Comparison of ENCODE assay signal across 10 mouse cellular contexts in the genomic region with DNA sequence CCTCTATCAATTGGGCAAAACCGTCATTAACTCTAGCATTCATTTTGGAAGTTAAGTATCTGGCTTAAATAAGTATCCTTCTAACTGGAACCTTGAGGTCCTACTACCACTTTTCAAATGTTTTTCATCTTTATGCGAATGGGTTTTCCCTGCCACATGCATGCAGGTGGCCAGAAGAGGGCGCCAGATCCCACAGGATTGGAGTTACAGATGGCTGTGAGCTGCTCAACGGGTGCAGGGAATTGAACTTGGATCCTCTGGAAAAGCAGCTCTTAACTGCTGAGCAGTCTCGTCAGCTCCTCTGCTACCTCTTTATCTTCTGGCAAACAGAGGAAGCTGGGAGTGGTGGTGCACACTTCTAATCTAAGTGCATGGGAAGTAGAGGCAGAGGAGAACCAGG. TPM values are rescaled to one million over a fixed set of nuclear protein-coding genes. Genes with fewer than 3 reads are reported as not detected.
DNase-seq lines count a peak whose midpoint lies in the region; ATAC-seq and TF ChIP-seq lines count a peak whose summit lies in the region.
"Had no signal": no experiment of that assay in that cellular context is flagged by ENCODE, and none has a peak within 500 bp of the region (broad histone marks: within the 10 kb centered on the region; RNA-seq: fewer than 3 reads in every experiment).

No protein-coding gene starts in this region.

- no peak overlapping the region for H3K27ac ChIP-seq in liver, adult 2 months (replicated peaks; ENCODE audit: insufficient read depth, low read depth, low read length)
- no peak overlapping the region for H3K27ac ChIP-seq in liver, embryonic 12.5 days
- H3K27ac ChIP-seq in testis, adult 2 months (ENCODE audit: control insufficient read depth, insufficient read depth, low read depth, low read length) = no peak overlapping the region
- H3K27ac ChIP-seq: forebrain, embryonic 15.5 days; liver, embryonic 13.5 days had no signal

- ATAC-seq in liver, embryonic 12.5 days = no peak
- ATAC-seq in erythroid progenitor cell, adult 5-6 weeks (replicated peaks; ENCODE audit: low FRiP score, poor library complexity, severe bottlenecking) = peak; percentile 76
- ATAC-seq: forebrain, embryonic 15.5 days had no signal

- TF ChIP-seq POLR2A in liver, adult 2 months (IDR thresholded peaks at IDR 0.05; ENCODE audit: extremely low read depth, insufficient read depth, low read length) = no peak
- TF ChIP-seq POLR2A in testis, adult 2 months (IDR thresholded peaks at IDR 0.05; ENCODE audit: control insufficient read depth, low read depth, low read length) = no peak

- H3K9ac ChIP-seq in liver, adult 2 months (ENCODE audit: low read depth, low read length) = no peak overlapping the region
- no peak overlapping the region for H3K9ac ChIP-seq in liver, embryonic 12.5 days
- H3K9ac ChIP-seq: forebrain, embryonic 15.5 days; liver, embryonic 13.5 days had no signal

- peak; percentile 70 for DNase-seq in adrenal gland, postnatal 14 days
- DNase-seq in adrenal gland, postnatal 4 days (ENCODE audit: low spot score in 2 of 2) = no peak
- peak; percentile 20 for DNase-seq in liver, adult 2 months (ENCODE audit: extremely low read depth, low read depth, low spot score)
- no peak for DNase-seq in right cerebral cortex, adult 2 months (ENCODE audit: low spot score in 2 of 2)
- no peak for DNase-seq in right cerebral cortex, postnatal 10 days (ENCODE audit: low spot score in 2 of 2)
- DNase-seq: liver, embryonic 13.5 days had no signal

- no peaks in the 10 kb centered on the region for H3K36me3 ChIP-seq in liver, adult 2 months (ENCODE audit: control insufficient read depth, insufficient read depth, low read length)
- H3K36me3 ChIP-seq in liver, embryonic 12.5 days = no peaks in the 10 kb centered on the region
- no peaks in the 10 kb centered on the region for H3K36me3 ChIP-seq in testis, adult 2 months (ENCODE audit: control insufficient read depth, insufficient read depth, low read length)
- H3K36me3 ChIP-seq: forebrain, embryonic 15.5 days; liver, embryonic 13.5 days had no signal

- 65% methylated on average over 5 of the region's 5 CpGs for WGBS in liver, adult 2 months
- 34% methylated on average over 5 of the region's 5 CpGs for WGBS in liver, embryonic 12.5 days (ENCODE audit: insufficient replicate concordance)

- no peak overlapping the region for H3K4me2 ChIP-seq in liver, embryonic 12.5 days
- H3K4me2 ChIP-seq: forebrain, embryonic 15.5 days; liver, embryonic 13.5 days had no signal

- no peaks in the 10 kb centered on the region for H3K27me3 ChIP-seq in liver, adult 2 months (ENCODE audit: control insufficient read depth, insufficient read depth, low read length)
- no peaks in the 10 kb centered on the region for H3K27me3 ChIP-seq in liver, embryonic 12.5 days (replicated peaks)
- H3K27me3 ChIP-seq in testis, adult 2 months (ENCODE audit: control insufficient read depth, insufficient read depth, low read length) = no peaks in the 10 kb centered on the region
- H3K27me3 ChIP-seq: forebrain, embryonic 15.5 days; liver, embryonic 13.5 days had no signal

- H3K79me2 ChIP-seq in liver, adult 2 months (ENCODE audit: control insufficient read depth, insufficient read depth, low read length) = no peaks in the 10 kb centered on the region

- H3K4me1 ChIP-seq in liver, adult 2 months (ENCODE audit: control insufficient read depth, insufficient read depth, low read length) = no peaks in the 10 kb centered on the region; the same call in 1 of the 2 replicates
- H3K4me1 ChIP-seq in liver, embryonic 12.5 days = peaks cover 8% of the 10 kb centered on the region
- H3K4me1 ChIP-seq in testis, adult 2 months (ENCODE audit: control insufficient read depth, insufficient read depth, low read length) = peaks cover 3% of the 10 kb centered on the region
- H3K4me1 ChIP-seq: forebrain, embryonic 15.5 days had no signal

- H3K4me3 ChIP-seq in liver, adult 2 months (ENCODE audit: insufficient read depth, low read depth, low read length) = no peak overlapping the region
- no peak overlapping the region for H3K4me3 ChIP-seq in liver, embryonic 12.5 days
- no peak overlapping the region for H3K4me3 ChIP-seq in testis, adult 2 months (ENCODE audit: control insufficient read depth, low read depth, low read length)
- H3K4me3 ChIP-seq: forebrain, embryonic 15.5 days; liver, embryonic 13.5 days had no signal

- TF ChIP-seq CTCF in liver, adult 2 months (IDR thresholded peaks at IDR 0.05; ENCODE audit: low read depth, low read length) = peak; percentile 83
- peak; percentile 74; the same call in 1 of the 2 replicates for TF ChIP-seq CTCF in testis, adult 2 months (IDR thresholded peaks at IDR 0.05; ENCODE audit: control insufficient read depth, insufficient read depth, insufficient replicate concordance, low read depth, low read length)

- no peaks in the 10 kb centered on the region for H3K9me3 ChIP-seq in liver, embryonic 12.5 days (replicated peaks)
- H3K9me3 ChIP-seq: forebrain, embryonic 15.5 days; liver, embryonic 13.5 days had no signal

RNA-seq across cellular contexts. Expression of gene Rnf26, which starts 5.7 kb away (rescaled TPM):
- 27.5 and 31.8 TPM in 2 replicates for total RNA-seq in adrenal gland, postnatal 14 days (2021)
- 10 to 100 TPM; 42.5 to 45.8 TPM for total RNA-seq in adrenal gland, postnatal 4 days (2021)
- 3.1 and 5.0 TPM in 2 replicates for total RNA-seq in liver, adult 2 months (2014; rRNA removed)
- 16.7 and 19.0 TPM in 2 replicates for polyA plus RNA-seq in liver, adult 2 months (2012; rRNA removed)
- 57.6 and 58.7 TPM in 2 replicates for polyA plus RNA-seq in liver, embryonic 12.5 days (2016; fragmentation: Nextera tagmentation; extraction: Ambion mirVana)
- 83.4 and 94.4 TPM in 2 replicates for total RNA-seq in erythroid progenitor cell, adult 5-6 weeks (2015; ENCODE audit: low replicate concordance)
- total RNA-seq in erythroid progenitor cell, adult 5-6 weeks (2017; ENCODE audit: low replicate concordance) = 43.9 and 53.3 TPM in 2 replicates
- 37.5 and 38.3 TPM in 2 replicates for polyA plus RNA-seq in testis, adult 2 months (2012; rRNA removed)

RNA-seq across cellular contexts. Expression of gene Gm49380, which starts 5.7 kb away (rescaled TPM):
- total RNA-seq in adrenal gland, postnatal 14 days (2021) = 0.15 and 0.52 TPM in 2 replicates
- total RNA-seq in adrenal gland, postnatal 4 days (2021) = under 1 TPM; 0.11 to 0.51 TPM
- 0.09 TPM in 1 of 2 replicates, not detected in the other for total RNA-seq in liver, adult 2 months (2014; rRNA removed)
- polyA plus RNA-seq in liver, adult 2 months (2012; rRNA removed) = not detected in 2 replicates
- not detected in 2 replicates for polyA plus RNA-seq in liver, embryonic 12.5 days (2016; fragmentation: Nextera tagmentation; extraction: Ambion mirVana)
- not detected in 2 replicates for total RNA-seq in erythroid progenitor cell, adult 5-6 weeks (2015; ENCODE audit: low replicate concordance)
- 1.4 TPM in 1 of 2 replicates, not detected in the other for total RNA-seq in erythroid progenitor cell, adult 5-6 weeks (2017; ENCODE audit: low replicate concordance)
- polyA plus RNA-seq in testis, adult 2 months (2012; rRNA removed) = 1.2 and 1.6 TPM in 2 replicates
- polyA plus RNA-seq: liver, embryonic 13.5 days had no signal

RNA-seq across cellular contexts. Expression of gene C1qtnf5, which starts 12.0 kb away (rescaled TPM):
- 11.1 and 14.9 TPM in 2 replicates for total RNA-seq in adrenal gland, postnatal 14 days (2021)
- 10 to 100 TPM in 1 of 2 experiments, 1 to 10 TPM in 1; 9.7 to 17.4 TPM for total RNA-seq in adrenal gland, postnatal 4 days (2021)
- total RNA-seq in liver, adult 2 months (2014; rRNA removed) = 2.7 and 3.0 TPM in 2 replicates
- polyA plus RNA-seq in liver, adult 2 months (2012; rRNA removed) = 5.6 and 5.7 TPM in 2 replicates
- polyA plus RNA-seq in liver, embryonic 12.5 days (2016; fragmentation: Nextera tagmentation; extraction: Ambion mirVana) = 0.23 and 0.28 TPM in 2 replicates
- total RNA-seq in erythroid progenitor cell, adult 5-6 weeks (2015; ENCODE audit: low replicate concordance) = not detected in 2 replicates
- 1.4 TPM in 1 of 2 replicates, not detected in the other for total RNA-seq in erythroid progenitor cell, adult 5-6 weeks (2017; ENCODE audit: low replicate concordance)
- 2.0 and 3.1 TPM in 2 replicates for polyA plus RNA-seq in testis, adult 2 months (2012; rRNA removed)

RNA-seq across cellular contexts. Expression of gene Mcam, which starts 15.3 kb away (rescaled TPM):
- 65.3 and 76.6 TPM in 2 replicates for total RNA-seq in adrenal gland, postnatal 14 days (2021)
- total RNA-seq in adrenal gland, postnatal 4 days (2021) = 10 to 100 TPM; 92.8 to 97.0 TPM
- 3.6 and 6.7 TPM in 2 replicates for total RNA-seq in liver, adult 2 months (2014; rRNA removed)
- 4.2 and 4.5 TPM in 2 replicates for polyA plus RNA-seq in liver, adult 2 months (2012; rRNA removed)
- 6.1 and 6.3 TPM in 2 replicates for polyA plus RNA-seq in liver, embryonic 12.5 days (2016; fragmentation: Nextera tagmentation; extraction: Ambion mirVana)
- not detected in 2 replicates for total RNA-seq in erythroid progenitor cell, adult 5-6 weeks (2015; ENCODE audit: low replicate concordance)
- total RNA-seq in erythroid progenitor cell, adult 5-6 weeks (2017; ENCODE audit: low replicate concordance) = 0.30 TPM in 1 of 2 replicates, not detected in the other
- polyA plus RNA-seq in testis, adult 2 months (2012; rRNA removed) = 14.1 and 14.3 TPM in 2 replicates

RNA-seq across cellular contexts. Expression of gene Mfrp, which starts 17.5 kb away (rescaled TPM):
- total RNA-seq in adrenal gland, postnatal 14 days (2021) = not detected in 2 replicates
- total RNA-seq in adrenal gland, postnatal 4 days (2021) = under 1 TPM in 1 of 2 experiments, not detected in 1; 0.17 TPM
- under 0.01 TPM in 1 of 2 replicates, not detected in the other for total RNA-seq in liver, adult 2 months (2014; rRNA removed)
- polyA plus RNA-seq in liver, adult 2 months (2012; rRNA removed) = not detected in 2 replicates
- 0.11 TPM in 1 of 2 replicates, not detected in the other for polyA plus RNA-seq in liver, embryonic 12.5 days (2016; fragmentation: Nextera tagmentation; extraction: Ambion mirVana)
- not detected in 2 replicates for total RNA-seq in erythroid progenitor cell, adult 5-6 weeks (2015; ENCODE audit: low replicate concordance)
- total RNA-seq in erythroid progenitor cell, adult 5-6 weeks (2017; ENCODE audit: low replicate concordance) = not detected in 2 replicates
- 1.4 and 3.4 TPM in 2 replicates for polyA plus RNA-seq in testis, adult 2 months (2012; rRNA removed)
- polyA plus RNA-seq: liver, embryonic 13.5 days had no signal

Comparison
In these comparisons a context has a peak if more than half of its experiments do, and no peak if none do; other contexts are left out.
1. DNase-seq: peak in adrenal gland, postnatal 14 days (single experiment) and liver, adult 2 months (single experiment); none in adrenal gland, postnatal 4 days (0 of 2), right cerebral cortex, adult 2 months (0 of 2) and right cerebral cortex, postnatal 10 days (0 of 2).